Mouse (Mus musculus): ENCODE data around the gene Aff2. TPM values are rescaled to one million over a fixed set of nuclear protein-coding genes. Genes with fewer than 3 reads are reported as not detected.

Gene Aff2
- total RNA-seq, 2 experiments from 2014 or later = 3.2 to 3.5 TPM

- intact Hi-C loops (cut with DNase I) = no loop called here
- DNase-seq = no peak
These were observed 378.9 kb downstream of the Aff2 start for GRCm38 (mm10) chrX:69738972-69739371.

GRCm38 (mm10) chrX:69744962-69745597 lies 385.0 kb downstream of the Aff2 start:
- DNase-seq = no peak
- intact Hi-C loops (cut with DNase I) = no loop called here

- intact Hi-C loops (cut with DNase I) = no loop called here
- no peak for DNase-seq
These were observed 441.9 kb downstream of the Aff2 start for GRCm38 (mm10) chrX:69801890-69802439.

GRCm38 (mm10) chrX:69802481-69802880 lies 442.4 kb downstream of the Aff2 start:
- DNase-seq = no peak
- intact Hi-C loops (cut with DNase I) = no loop called here

- intact Hi-C loops (cut with DNase I) = no loop called here
- DNase-seq = no peak
These were observed 451.7 kb downstream of the Aff2 start for GRCm38 (mm10) chrX:69811798-69812197.

- DNase-seq = no peak
- intact Hi-C loops (cut with DNase I) = no loop called here
These were observed 455.0 kb downstream of the Aff2 start for GRCm38 (mm10) chrX:69815054-69815453.

- intact Hi-C loops (cut with DNase I) = no loop called here
- DNase-seq = no peak
These were observed 457.6 kb downstream of the Aff2 start for GRCm38 (mm10) chrX:69817679-69818078.

- no peak for DNase-seq
- intact Hi-C loops (cut with DNase I) = no loop called here
These were observed 458.1 kb downstream of the Aff2 start for GRCm38 (mm10) chrX:69818188-69818587.

- no peak for DNase-seq
- intact Hi-C loops (cut with DNase I) = no loop called here
These were observed 507.5 kb downstream of the Aff2 start for GRCm38 (mm10) chrX:69867601-69868000.

GRCm38 (mm10) chrX:69891713-69892112 lies 531.6 kb downstream of the Aff2 start:
- no peak for DNase-seq
- intact Hi-C loops (cut with DNase I) = no loop called here
